Mouse (Mus musculus) stomach, embryonic 15.5 days (tissue): ENCODE measurements around the gene Ccdc173. TPM values are rescaled to one million over a fixed set of nuclear protein-coding genes. Genes with fewer than 3 reads are reported as not detected.
A peak's percentile ranks its signal among the peaks of the same experiment; 100 is the strongest.

Experiments used
- ATAC-seq: fragments of 200-750 bp; cut with Nextera tagmentation; 2 replicates; pipeline ENCODE4 v1.8.0; 2017; ENCODE audit warnings: low read depth, moderate number of reproducible peaks, moderate TSS enrichment; ENCODE audit not compliant: insufficient read depth, low FRiP score
- H3K27ac ChIP-seq: fragments of 300-500 bp; sonication (generic); 2 replicates; pipeline ENCODE4 v1.5.1; 2015; ENCODE audit warnings: mild to moderate bottlenecking, inconsistent platforms
- H3K27me3 ChIP-seq: fragments of 300-500 bp; sonication (generic); replicated peaks from 2 replicates; pipeline ENCODE4 v1.6.1; 2015; ENCODE audit warnings: inconsistent platforms
- H3K36me3 ChIP-seq: fragments of 300-500 bp; sonication (generic); 2 replicates; pipeline ENCODE4 v1.6.1; 2015; ENCODE audit warnings: inconsistent platforms
- H3K4me1 ChIP-seq: fragments of 300-500 bp; sonication (generic); 2 replicates; pipeline ENCODE4 v1.6.1; 2015; ENCODE audit warnings: inconsistent platforms
- H3K4me2 ChIP-seq: fragments of 300-500 bp; sonication (generic); 2 replicates; pipeline ENCODE4 v1.6.1; 2015; ENCODE audit warnings: mild to moderate bottlenecking, inconsistent platforms
- H3K4me3 ChIP-seq: fragments of 300-500 bp; sonication (generic); replicated peaks from 2 replicates; pipeline ENCODE4 v1.5.1; 2015; ENCODE audit warnings: inconsistent platforms
- H3K9ac ChIP-seq: fragments of 300-500 bp; sonication (generic); 2 replicates; pipeline ENCODE4 v1.6.1; 2015; ENCODE audit warnings: inconsistent platforms
- H3K9me3 ChIP-seq: fragments of 300-500 bp; sonication (generic); 2 replicates; pipeline ENCODE4 v1.6.1; 2016; ENCODE audit warnings: inconsistent platforms
- WGBS: fragments of 180-500 bp; shearing (Covaris S2); methylation state at CpG from one replicate; pipeline ENCODE4 v1.1.7; 2015; 5-methylcytosine and 5-hydroxymethylcytosine counted together
- polyA plus RNA-seq: library from polyadenylated mRNA; unstranded; fragments of >200 nt; fragmentation: Nextera tagmentation; extraction: Ambion mirVana; gene quantifications from 2 replicates; pipeline ENCODE4 v1.2.1, GENCODE M21; 2015

Ccdc173 gene
- polyA plus RNA-seq, 1 experiment from 2014 or later: 1.4 TPM

GRCm38 (mm10) chr2:69778836-69779177 lies 10.6 kb downstream of the Ccdc173 start:
- Histone ChIP-seq H3K36me3 (no peaks in the 10 kb centered on the region), H3K4me2 (no peak overlapping the region), H3K4me3 (no peak overlapping the region), H3K27me3 (no peaks in the 10 kb centered on the region), H3K9me3 (no peaks in the 10 kb centered on the region), H3K4me1 (no peaks in the 10 kb centered on the region), H3K9ac (no peak overlapping the region), H3K27ac (no peak overlapping the region)
- WGBS: 46% methylated on average over 5 of the region's 5 CpGs
- no peak for ATAC-seq

GRCm38 (mm10) chr2:69777985-69778835 lies 11.2 kb downstream of the Ccdc173 start:
- no peak overlapping the region for H3K4me3 ChIP-seq
- no peaks in the 10 kb centered on the region for H3K4me1 ChIP-seq
- H3K27ac ChIP-seq: no peak overlapping the region
- 64% methylated on average over 7 of the region's 7 CpGs for WGBS
- H3K4me2 ChIP-seq: no peak overlapping the region
- H3K36me3 ChIP-seq: no peaks in the 10 kb centered on the region
- no peaks in the 10 kb centered on the region for H3K27me3 ChIP-seq
- no peak overlapping the region for H3K9ac ChIP-seq
- H3K9me3 ChIP-seq: no peaks in the 10 kb centered on the region
- no peak for ATAC-seq

GRCm38 (mm10) chr2:69773331-69773730 lies 16.0 kb downstream of the Ccdc173 start:
- 93% methylated on average over 3 of the region's 3 CpGs for WGBS
- no peak for ATAC-seq

GRCm38 (mm10) chr2:69764716-69765115 lies 24.7 kb downstream of the Ccdc173 start:
- H3K4me1 ChIP-seq: no peaks in the 10 kb centered on the region
- no peaks in the 10 kb centered on the region for H3K36me3 ChIP-seq
- no peaks in the 10 kb centered on the region for H3K27me3 ChIP-seq
- no peak overlapping the region for H3K4me2 ChIP-seq
- H3K27ac ChIP-seq: no peak overlapping the region
- no peak overlapping the region for H3K9ac ChIP-seq
- 67% methylated on average over 1 of the region's 1 CpGs for WGBS
- no peak for ATAC-seq
- no peaks in the 10 kb centered on the region for H3K9me3 ChIP-seq
- no peak overlapping the region for H3K4me3 ChIP-seq

More at GRCm38 (mm10) chr2:69773331-69773730, 16.0 kb downstream of the Ccdc173 start:
- no peak overlapping the region for H3K27ac ChIP-seq
- no peak overlapping the region for H3K4me3 ChIP-seq
- no peak overlapping the region for H3K4me2 ChIP-seq
- H3K9me3 ChIP-seq: no peaks in the 10 kb centered on the region
- no peaks in the 10 kb centered on the region for H3K36me3 ChIP-seq
- no peak overlapping the region for H3K9ac ChIP-seq
- no peaks in the 10 kb centered on the region for H3K27me3 ChIP-seq
- no peaks in the 10 kb centered on the region for H3K4me1 ChIP-seq

- no peaks in the 10 kb centered on the region for H3K4me1 ChIP-seq
- WGBS: 95% methylated on average over 4 of the region's 4 CpGs
- H3K9ac ChIP-seq: no peak overlapping the region
- H3K27ac ChIP-seq: no peak overlapping the region
- no peaks in the 10 kb centered on the region for H3K27me3 ChIP-seq
- no peaks in the 10 kb centered on the region for H3K36me3 ChIP-seq
- H3K4me3 ChIP-seq: no peak overlapping the region
- ATAC-seq: no peak
- H3K9me3 ChIP-seq: no peaks in the 10 kb centered on the region
- H3K4me2 ChIP-seq: no peak overlapping the region
These were observed 26.0 kb downstream of the Ccdc173 start for GRCm38 (mm10) chr2:69763340-69763739.

GRCm38 (mm10) chr2:69760980-69761379 lies 28.4 kb downstream of the Ccdc173 start:
- Histone ChIP-seq H3K4me2 (no peak overlapping the region), H3K27me3 (no peaks in the 10 kb centered on the region), H3K27ac (no peak overlapping the region), H3K36me3 (no peaks in the 10 kb centered on the region), H3K4me1 (no peaks in the 10 kb centered on the region), H3K9me3 (no peaks in the 10 kb centered on the region), H3K4me3 (no peak overlapping the region), H3K9ac (no peak overlapping the region)
- no peak for ATAC-seq
- 81% methylated on average over 5 of the region's 5 CpGs for WGBS

GRCm38 (mm10) chr2:69745091-69745490 lies 44.3 kb downstream of the Ccdc173 start:
- Histone ChIP-seq H3K4me1 (no peaks in the 10 kb centered on the region), H3K27me3 (no peaks in the 10 kb centered on the region), H3K9me3 (no peaks in the 10 kb centered on the region), H3K36me3 (peaks cover 37% of the 10 kb centered on the region), H3K4me3 (no peak overlapping the region), H3K4me2 (no peak overlapping the region), H3K27ac (no peak overlapping the region), H3K9ac (no peak overlapping the region)
- no peak for ATAC-seq
- 82% methylated on average over 1 of the region's 1 CpGs for WGBS

GRCm38 (mm10) chr2:69723519-69723825 lies 65.9 kb downstream of the Ccdc173 start:
- peak overlapping the region; percentile 70 for H3K4me2 ChIP-seq
- 0 out of 2 replicates have a peak, but pooled peaks cover 4% of the 10 kb centered on the region for H3K4me1 ChIP-seq
- H3K36me3 ChIP-seq: no peaks in the 10 kb centered on the region
- no peaks in the 10 kb centered on the region for H3K27me3 ChIP-seq
- ATAC-seq: no peak
- 1% methylated on average over 13 of the region's 13 CpGs for WGBS
- H3K27ac ChIP-seq: peak overlapping the region; percentile 93
- peak overlapping the region; percentile 99 for H3K4me3 ChIP-seq
- H3K9ac ChIP-seq: peak overlapping the region; percentile 93
- H3K9me3 ChIP-seq: no peaks in the 10 kb centered on the region

- no peaks in the 10 kb centered on the region for H3K36me3 ChIP-seq
- H3K27me3 ChIP-seq: no peaks in the 10 kb centered on the region
- WGBS: under 1% methylated on average over 91 of the region's 91 CpGs
- peak; percentile 95 for ATAC-seq
- H3K9me3 ChIP-seq: no peaks in the 10 kb centered on the region
- H3K27ac ChIP-seq: peak overlapping the region; percentile 93
- 0 out of 2 replicates have a peak, but pooled peaks cover 4% of the 10 kb centered on the region for H3K4me1 ChIP-seq
- peak overlapping the region; percentile 99 for H3K4me3 ChIP-seq
- peak overlapping the region; percentile 70 for H3K4me2 ChIP-seq
- H3K9ac ChIP-seq: peak overlapping the region; percentile 93
These were observed 66.5 kb downstream of the Ccdc173 start for GRCm38 (mm10) chr2:69722650-69723518.

- 5% methylated on average over 12 of the region's 12 CpGs for WGBS
- peak; percentile 2; the same call in 1 of the 2 replicates for ATAC-seq
- Histone ChIP-seq H3K4me1 (0 out of 2 replicates have a peak, but pooled peaks cover 4% of the 10 kb centered on the region), H3K27ac (peak within 1 kb of the TSS; percentile 93), H3K27me3 (no peaks in the 10 kb centered on the region), H3K36me3 (no peaks in the 10 kb centered on the region), H3K9me3 (no peaks in the 10 kb centered on the region), H3K4me3 (peak within 1 kb of the TSS; percentile 99), H3K9ac (peak within 1 kb of the TSS; percentile 93), H3K4me2 (peak within 1 kb of the TSS; percentile 70)
These were observed 67.1 kb downstream of the Ccdc173 start, which contains the start of gene Ppig for GRCm38 (mm10) chr2:69722273-69722649. Ppig (plus strand) TSS chr2:69722545.

GRCm38 (mm10) chr2:69719121-69719520 lies 70.3 kb downstream of the Ccdc173 start:
- no peak overlapping the region for H3K27ac ChIP-seq
- no peak overlapping the region for H3K4me3 ChIP-seq
- no peak overlapping the region for H3K9ac ChIP-seq
- H3K4me1 ChIP-seq: 0 out of 2 replicates have a peak, but pooled peaks cover 4% of the 10 kb centered on the region
- no peaks in the 10 kb centered on the region for H3K9me3 ChIP-seq
- no peak for ATAC-seq
- no peaks in the 10 kb centered on the region for H3K36me3 ChIP-seq
- 71% methylated on average over 1 of the region's 1 CpGs for WGBS
- no peaks in the 10 kb centered on the region for H3K27me3 ChIP-seq
- H3K4me2 ChIP-seq: no peak overlapping the region

GRCm38 (mm10) chr2:69716483-69716882 lies 72.9 kb downstream of the Ccdc173 start:
- ATAC-seq: no peak
- H3K36me3 ChIP-seq: no peaks in the 10 kb centered on the region

More at GRCm38 (mm10) chr2:69716483-69716882, 72.9 kb downstream of the Ccdc173 start:
- Histone ChIP-seq H3K9me3 (no peaks in the 10 kb centered on the region), H3K27me3 (no peaks in the 10 kb centered on the region), H3K4me1 (no peaks in the 10 kb centered on the region), H3K4me3 (no peak overlapping the region), H3K27ac (no peak overlapping the region), H3K9ac (no peak overlapping the region), H3K4me2 (no peak overlapping the region)
- 71% methylated on average over 3 of the region's 3 CpGs for WGBS
